Mouse (Mus musculus) brain, embryonic 14.5 days (tissue): ENCODE measurements around the gene Ttc36. TPM values are rescaled to one million over a fixed set of nuclear protein-coding genes. Genes with fewer than 3 reads are reported as not detected.
A peak's percentile ranks its signal among the peaks of the same experiment; 100 is the strongest.

ENCODE experiments used
- DNase-seq: peaks from one replicate; pipeline ENCODE4 v3.0.0-alpha.2; 2011; ENCODE audit warnings: low read depth
- CTCF ChIP-seq: fragments of 200-500 bp; IDR thresholded peaks from 2 replicates; pipeline ENCODE4 v1.5.1; 2012; ENCODE audit warnings: inconsistent platforms, mild to moderate bottlenecking, moderate library complexity, borderline replicate concordance; ENCODE audit not compliant: insufficient read depth, insufficient read length; ENCODE audit errors: extremely low read depth
- POLR2A ChIP-seq: fragments of 200-500 bp; IDR thresholded peaks from 2 replicates; pipeline ENCODE4 v1.6.1; 2012; ENCODE audit warnings: mild to moderate bottlenecking, inconsistent platforms, borderline replicate concordance; ENCODE audit not compliant: poor library complexity, insufficient read depth, insufficient read length, severe bottlenecking; ENCODE audit errors: extremely low read depth
- polyA plus RNA-seq: library from polyadenylated mRNA; depleted of rRNA; stranded (reverse); fragments of >200 nt; gene quantifications from 2 replicates; pipeline ENCODE4 v1.2.3, GENCODE M21; 2012; rRNA removed

Ttc36 gene
- polyA plus RNA-seq, 1 experiment, result 1.1 TPM

DNA sequence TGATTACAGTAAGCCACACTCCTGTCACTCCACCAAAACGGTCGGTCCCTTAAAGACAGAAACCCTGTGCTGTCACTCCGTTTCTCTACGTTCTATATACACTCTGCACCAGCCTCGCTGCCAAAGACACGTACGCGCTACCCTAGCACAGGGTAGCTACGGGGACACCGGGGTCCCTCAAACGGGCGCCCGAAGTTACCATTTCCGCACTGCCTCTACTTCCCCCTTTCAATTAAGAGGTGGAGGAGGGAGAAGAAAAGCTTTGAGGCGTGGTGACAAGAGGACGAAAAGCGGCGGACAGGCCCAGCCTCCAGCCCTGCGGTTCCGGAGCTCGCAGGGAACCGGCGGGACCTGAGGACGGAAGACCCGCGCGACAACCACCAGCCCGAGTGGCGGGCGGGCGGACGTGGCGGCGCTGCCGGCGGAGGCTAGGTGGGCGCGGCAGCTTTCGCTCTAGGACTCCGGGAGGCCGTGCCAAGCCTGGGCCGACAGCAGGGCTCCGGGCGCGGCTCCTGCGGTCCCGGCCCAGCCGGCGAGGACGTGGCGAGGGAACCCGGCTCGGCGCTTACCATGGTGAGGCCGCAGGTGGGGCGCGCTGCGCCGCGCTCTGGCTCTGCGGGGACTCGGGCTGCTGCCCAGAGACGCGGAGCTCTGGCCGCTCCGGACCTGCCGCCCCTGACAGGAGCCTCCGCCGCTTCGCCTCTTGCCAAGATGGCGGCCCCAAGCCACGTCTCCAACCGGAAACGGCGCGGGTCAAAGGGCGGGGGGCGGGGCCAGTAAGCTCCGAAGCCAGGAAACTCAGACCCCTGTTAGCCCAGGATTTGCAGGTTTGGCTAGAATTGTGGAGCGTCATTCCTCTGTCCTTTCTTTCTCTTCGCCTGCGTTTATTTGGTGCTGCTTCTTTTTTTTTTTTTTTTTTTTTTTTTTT is 35.5 kb downstream of the Ttc36 start, which contains the start of the genes Arcn1 and Ift46:
Gene Arcn1 (minus strand): TSS at position 745 of the 928 bp plus-strand sequence.
Gene Ift46 (plus strand): TSS at position 808 of the 928 bp plus-strand sequence.
- TF ChIP-seq POLR2A, result peak; percentile 86
- TF ChIP-seq CTCF, result no peak
- DNase-seq, result peak; percentile 98

GRCm38 (mm10) chr9:44760873-44761272 is 42.0 kb downstream of the Ttc36 start:
- no peak for TF ChIP-seq POLR2A
- TF ChIP-seq CTCF, result no peak
- no peak for DNase-seq

Other genes starting within 250 kb of the Ttc36 start
- 0.03 and 0.04 TPM in 2 replicates for gene Cxcr5, start 241.2 kb downstream of the Ttc36 start, polyA plus RNA-seq
- 40.8 and 68.4 TPM in 2 replicates for gene Ddx6, start 198.2 kb downstream of the Ttc36 start, polyA plus RNA-seq
- gene Treh, start 129.8 kb downstream of the Ttc36 start, polyA plus RNA-seq, result not detected in 2 replicates
- gene Phldb1, start 67.9 kb downstream of the Ttc36 start, polyA plus RNA-seq, result 151 and 169 TPM in 2 replicates
- 57.1 and 76.9 TPM in 2 replicates for gene Arcn1, start 35.2 kb downstream of the Ttc36 start, polyA plus RNA-seq
- gene Ift46, start 35.2 kb downstream of the Ttc36 start, polyA plus RNA-seq, result 132 and 147 TPM in 2 replicates
- gene Tmem25, start 3.8 kb downstream of the Ttc36 start, polyA plus RNA-seq, result 19.6 and 28.1 TPM in 2 replicates
- gene Kmt2a, start 78.2 kb upstream of the Ttc36 start, polyA plus RNA-seq, result 25.6 and 41.4 TPM in 2 replicates
- gene Atp5l, start 117.7 kb upstream of the Ttc36 start, polyA plus RNA-seq, result 610 and 841 TPM in 2 replicates
- 24.0 and 42.3 TPM in 2 replicates for gene Ube4a, start 162.5 kb upstream of the Ttc36 start, polyA plus RNA-seq
- gene Cd3g, start 177.4 kb upstream of the Ttc36 start, polyA plus RNA-seq, result not detected in 2 replicates
- not detected in 2 replicates for gene Cd3d, start 178.7 kb upstream of the Ttc36 start, polyA plus RNA-seq
- gene Cd3e, start 206.6 kb upstream of the Ttc36 start, polyA plus RNA-seq, result not detected in 2 replicates
- gene Mpzl2, start 236.7 kb upstream of the Ttc36 start, polyA plus RNA-seq, result 1.6 and 1.7 TPM in 2 replicates